Mouse (Mus musculus): ENCODE results near the gene Garem2.

Garem2 gene

DNA sequence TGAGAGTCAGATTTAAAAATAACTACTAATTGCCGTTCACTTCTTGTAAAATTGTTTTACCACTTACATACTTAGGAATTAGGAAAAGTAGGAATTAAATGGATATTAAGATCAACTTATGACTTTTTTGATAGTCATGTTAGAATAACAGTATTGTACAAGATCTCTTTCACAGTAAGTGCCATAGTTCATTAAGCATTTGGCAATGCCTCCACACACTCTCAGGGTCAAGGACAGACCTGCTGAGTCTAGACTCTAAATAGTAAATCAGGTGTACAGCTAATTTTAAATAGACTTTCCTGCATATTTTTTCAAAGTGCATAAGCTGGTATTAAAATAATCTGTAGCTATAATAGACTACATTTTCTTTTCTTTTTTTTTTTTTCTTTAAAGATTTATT is 47.5 kb downstream of the Garem2 start:
- DNase-seq (ENCODE audit: extremely low spot score, low spot score), result no peak

DNA sequence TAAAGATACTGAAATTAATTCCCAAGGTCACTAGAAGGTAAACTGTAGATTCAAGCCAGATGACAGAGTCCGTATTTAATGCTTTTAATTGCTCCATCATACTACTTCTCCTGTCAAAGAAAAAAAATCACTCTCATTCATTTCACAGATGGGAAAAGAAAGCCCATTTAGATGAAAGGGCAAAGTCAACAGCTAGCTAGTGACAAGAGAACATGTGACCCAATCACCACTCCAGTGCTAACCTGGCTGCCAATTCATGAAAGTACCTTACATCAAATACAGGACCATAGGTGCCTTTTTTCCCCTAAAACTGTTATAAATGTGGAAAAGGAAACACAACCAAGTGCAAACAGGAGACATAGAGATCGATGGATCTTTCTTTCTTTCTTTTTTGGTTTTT is 48.3 kb downstream of the Garem2 start:
- no peak for DNase-seq (ENCODE audit: extremely low spot score, low spot score)

DNA sequence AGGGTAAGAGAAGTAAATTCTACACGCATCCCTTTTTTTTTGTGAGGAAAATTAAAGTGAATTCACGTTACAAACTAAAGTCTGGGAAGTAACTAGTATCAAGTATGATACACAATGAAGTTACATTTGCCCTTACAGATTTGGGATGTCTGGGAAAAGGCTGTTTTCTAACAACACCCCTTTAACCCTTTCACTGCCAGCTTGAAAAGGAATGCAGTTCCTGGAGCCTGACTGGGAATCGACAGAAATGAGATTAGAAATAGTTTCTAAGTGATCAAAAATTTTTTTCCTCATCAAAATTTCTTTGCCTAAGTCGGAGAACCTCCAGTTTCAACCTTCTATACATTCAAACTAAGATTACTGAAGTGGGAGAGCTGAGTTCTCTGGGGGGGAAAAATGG is 49.1 kb downstream of the Garem2 start:
- no peak for DNase-seq (ENCODE audit: extremely low spot score, low spot score)

DNA sequence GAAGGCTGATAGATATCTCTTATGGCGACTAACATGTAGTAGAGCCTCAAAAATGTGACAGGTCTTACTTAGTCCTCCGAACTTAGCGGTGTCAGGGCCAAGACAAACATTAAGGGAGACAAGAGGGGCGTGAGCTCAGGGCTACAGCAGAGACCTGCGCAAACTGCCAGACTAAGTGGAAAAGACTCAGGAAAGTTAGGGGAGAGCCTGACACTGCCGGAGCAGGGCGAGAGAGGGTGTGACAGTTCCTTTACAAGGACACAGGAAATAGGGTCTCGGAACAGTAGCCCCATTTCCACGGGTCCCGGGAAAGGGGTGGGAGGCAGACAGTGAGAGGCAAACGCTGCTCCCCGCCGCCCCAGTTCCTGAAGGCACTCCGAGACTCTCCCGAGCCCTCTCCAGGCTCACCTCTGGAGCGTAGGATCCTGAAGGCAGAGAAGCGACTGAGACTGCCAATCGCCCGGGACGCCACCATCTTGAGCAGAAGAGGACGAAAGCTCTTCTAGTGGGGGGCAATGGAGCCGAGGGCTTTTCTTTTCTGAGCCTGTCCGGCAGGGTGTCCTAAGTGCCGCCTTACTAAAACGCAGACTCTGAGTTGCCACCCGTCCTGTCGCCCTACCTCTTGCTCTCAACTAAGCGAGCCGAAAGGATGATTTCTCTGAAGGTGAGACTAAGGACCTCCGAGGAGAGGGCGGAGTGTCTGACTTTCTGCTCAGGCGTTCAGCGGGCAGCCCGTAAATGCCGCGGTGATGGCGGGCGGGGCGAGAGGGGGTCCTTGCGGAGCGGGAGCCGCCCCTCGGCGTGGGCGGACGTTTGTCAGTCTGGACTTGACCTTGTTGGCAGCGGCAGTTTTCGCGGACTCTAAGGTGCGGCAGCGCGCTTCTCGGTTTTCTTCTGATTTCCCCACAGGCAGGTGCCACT is 49.8 kb downstream of the Garem2 start, which contains the start of the genes Hadha and Hadhb:
Gene Hadha (minus strand): TSS at position 689 of the 921 bp plus-strand sequence.
Gene Hadhb (plus strand): TSS at position 775 of the 921 bp plus-strand sequence.
- peak; percentile 93 for DNase-seq (ENCODE audit: extremely low spot score, low spot score)

DNA sequence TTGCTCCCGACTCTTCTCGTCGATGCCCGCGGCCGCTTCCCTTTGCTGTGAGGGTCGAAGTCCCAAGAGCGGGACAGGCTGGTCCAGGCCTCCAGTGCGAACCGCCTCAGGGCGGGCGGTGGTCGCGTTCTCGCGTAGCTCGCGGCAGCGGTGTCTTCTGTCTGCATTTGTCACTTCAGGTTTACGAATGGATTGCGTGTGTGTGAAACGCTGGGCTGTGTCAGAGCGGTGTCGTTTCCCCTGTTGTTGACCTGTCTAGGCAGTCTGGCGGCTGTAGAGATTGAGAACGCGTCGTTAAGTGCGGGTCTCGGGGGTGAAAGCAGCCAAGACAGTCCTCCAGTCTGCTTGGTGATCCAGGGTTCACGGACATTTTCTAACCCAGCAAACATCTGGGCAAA is 50.4 kb downstream of the Garem2 start:
- no peak for DNase-seq (ENCODE audit: extremely low spot score, low spot score)

DNA sequence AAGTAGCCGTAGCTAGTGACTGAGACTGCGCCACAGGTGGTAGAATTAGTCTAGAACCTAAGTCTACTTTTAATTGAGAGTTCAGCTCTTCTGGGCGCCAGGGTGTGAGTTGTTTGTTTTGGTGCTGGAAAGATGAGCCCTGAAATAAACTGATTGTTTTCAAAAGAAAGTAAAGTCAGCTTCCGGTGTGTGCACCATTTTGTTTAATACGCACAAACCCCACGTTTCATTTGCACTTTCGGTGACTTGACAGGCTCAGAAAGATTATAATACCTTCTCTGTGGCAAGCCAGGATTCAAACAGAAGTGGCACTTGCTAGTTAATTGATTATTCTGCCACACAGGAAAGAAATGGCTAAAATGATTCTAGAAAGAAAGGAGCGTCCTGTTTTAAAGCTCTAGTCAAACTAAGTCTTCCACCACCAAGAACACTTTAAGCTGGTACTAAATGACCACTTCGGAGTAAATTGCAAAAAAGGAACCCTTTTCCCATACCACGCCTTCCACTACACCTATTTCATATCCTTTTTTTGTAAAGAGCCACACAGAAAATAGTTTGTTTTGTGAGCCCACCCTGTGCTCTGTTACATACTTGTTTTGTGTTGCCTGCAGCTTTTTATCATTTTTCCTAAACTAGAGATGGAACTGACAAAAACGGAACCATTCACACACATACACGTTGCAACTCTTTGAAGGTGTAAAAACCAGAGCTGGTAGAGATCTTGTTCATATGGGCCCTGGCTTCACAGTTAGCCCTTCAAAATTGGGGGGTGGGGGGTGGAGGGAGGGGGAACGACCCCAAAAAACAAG is 51.1 kb downstream of the Garem2 start:
- no peak for DNase-seq (ENCODE audit: extremely low spot score, low spot score)

DNA sequence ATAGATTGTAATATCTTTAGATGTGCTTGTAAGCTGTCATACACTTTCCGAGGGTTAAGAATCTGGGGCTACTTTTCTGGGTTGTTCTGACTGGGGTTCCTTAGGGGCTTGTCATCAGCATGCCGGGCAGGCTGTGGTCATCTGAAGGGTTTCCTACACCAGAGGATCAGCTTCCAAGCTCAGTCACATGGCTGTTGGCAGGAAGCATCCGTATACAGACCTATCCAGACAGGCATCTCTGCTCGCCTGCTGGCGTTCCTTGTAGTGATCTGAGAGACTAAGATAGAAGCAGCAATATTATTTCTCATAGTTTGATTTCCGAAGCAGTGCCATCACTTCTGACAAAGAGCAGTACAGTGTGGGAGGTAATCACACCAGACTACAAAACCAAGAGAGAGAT is 54.6 kb downstream of the Garem2 start:
- no peak for DNase-seq (ENCODE audit: extremely low spot score, low spot score)

DNA sequence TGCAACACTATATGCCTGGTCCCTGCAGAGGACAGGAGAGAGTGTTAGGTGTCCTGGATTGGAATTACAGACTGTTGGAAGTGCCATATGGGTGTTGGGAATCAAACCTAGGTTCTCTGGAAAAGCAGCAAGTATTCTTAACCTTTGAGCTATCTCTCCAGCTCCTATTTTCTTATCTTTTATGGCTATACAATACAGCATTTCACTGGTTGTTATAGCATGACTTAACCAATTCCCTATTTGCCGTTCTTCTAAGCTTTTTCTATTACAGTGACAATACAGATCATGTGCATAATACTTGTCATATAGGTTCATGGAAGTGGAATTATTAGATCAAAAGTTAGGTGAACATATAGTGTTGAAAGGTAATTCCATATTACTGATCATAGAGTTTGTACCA is 56.9 kb downstream of the Garem2 start:
- no peak for DNase-seq (ENCODE audit: extremely low spot score, low spot score)

DNA sequence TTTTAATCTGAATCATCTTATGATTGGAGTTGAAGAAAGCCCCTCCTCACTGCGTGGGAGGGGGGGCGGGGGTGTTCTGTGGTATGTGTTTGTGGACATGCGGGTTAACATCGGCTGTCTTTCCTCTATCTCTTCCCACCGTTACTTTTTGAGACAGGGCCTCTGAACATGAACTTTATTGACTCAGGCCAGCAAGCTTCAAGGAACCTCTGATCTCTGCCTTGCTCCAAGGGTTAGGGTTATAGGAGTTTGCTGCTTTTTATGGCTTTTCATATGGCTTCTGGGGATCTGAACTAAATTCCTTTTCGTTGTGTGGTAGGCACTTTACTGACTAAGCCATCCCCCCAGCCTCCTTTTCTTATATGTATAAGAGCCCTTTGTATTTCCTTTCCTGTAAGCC is 57.4 kb downstream of the Garem2 start:
- no peak for DNase-seq (ENCODE audit: extremely low spot score, low spot score)

DNA sequence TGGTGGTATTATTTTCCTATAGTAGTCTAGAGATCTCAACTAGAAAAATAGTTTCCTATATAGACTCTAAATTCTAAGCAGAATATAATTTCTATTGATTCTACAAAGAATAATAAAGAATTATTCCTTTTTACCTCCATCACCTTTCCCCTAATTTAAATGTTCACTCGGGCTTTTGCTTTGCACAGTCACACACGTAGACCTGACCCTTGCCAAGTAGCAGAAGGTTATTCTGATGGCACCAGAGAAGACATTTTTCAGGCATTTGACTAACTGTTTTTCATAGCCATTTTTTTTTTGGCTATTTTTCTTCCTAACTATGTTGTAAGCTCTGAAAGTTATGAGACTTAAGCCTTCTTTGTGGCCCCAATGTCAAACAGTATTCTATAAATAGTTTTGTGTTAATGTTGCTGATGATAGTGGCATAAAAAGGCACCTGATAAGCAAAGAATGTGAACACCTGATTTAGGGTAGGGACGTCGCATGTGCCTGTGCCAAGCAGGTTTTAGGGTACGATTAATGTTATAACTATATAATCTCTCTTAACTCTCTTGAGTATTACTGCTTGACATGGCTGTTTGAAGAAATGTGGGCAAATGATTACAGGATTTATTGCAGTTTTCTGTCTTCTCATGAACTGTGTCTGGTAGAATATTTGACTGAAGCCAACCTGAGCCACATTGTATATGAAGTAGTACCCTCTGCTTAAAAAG is 60.4 kb downstream of the Garem2 start:
- no peak for DNase-seq (ENCODE audit: extremely low spot score, low spot score)

Measured in neural tube, embryonic 10.5 days (tissue).